Mouse (Mus musculus) adrenal gland, adult (tissue): ENCODE measurements around the gene Ptgs2.

Experiments
- DNase-seq, 2 experiments: peaks; one replicate each; pipeline ENCODE4 v3.0.0; 2022 to 2023; ENCODE audit warnings: low spot score in 1 of 2; ENCODE audit not compliant: inconsistent age in 2 of 2

The Ptgs2 gene

DNA sequence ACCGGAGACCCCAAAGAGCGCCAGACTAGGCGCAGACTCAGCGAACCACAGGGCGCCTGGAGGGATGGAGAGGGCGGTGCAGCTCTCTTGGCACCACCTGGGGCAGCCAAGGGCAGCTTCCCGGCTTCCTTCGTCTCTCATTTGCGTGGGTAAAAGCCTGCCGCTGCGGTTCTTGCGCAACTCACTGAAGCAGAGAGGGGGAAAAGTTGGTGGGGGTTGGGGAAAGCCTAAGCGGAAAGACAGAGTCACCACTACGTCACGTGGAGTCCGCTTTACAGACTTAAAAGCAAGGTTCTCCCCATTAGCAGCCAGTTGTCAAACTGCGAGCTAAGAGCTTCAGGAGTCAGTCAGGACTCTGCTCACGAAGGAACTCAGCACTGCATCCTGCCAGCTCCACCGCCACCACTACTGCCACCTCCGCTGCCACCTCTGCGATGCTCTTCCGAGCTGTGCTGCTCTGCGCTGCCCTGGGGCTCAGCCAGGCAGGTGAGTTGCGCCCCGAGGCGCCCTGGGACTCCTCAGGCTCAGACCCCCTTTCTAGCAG, at the start of gene Ptgs2:
TSS of gene Ptgs2 (plus strand) at position 242 of the 544 bp plus-strand sequence.
- peak; percentile 41 to 77 for DNase-seq

DNA sequence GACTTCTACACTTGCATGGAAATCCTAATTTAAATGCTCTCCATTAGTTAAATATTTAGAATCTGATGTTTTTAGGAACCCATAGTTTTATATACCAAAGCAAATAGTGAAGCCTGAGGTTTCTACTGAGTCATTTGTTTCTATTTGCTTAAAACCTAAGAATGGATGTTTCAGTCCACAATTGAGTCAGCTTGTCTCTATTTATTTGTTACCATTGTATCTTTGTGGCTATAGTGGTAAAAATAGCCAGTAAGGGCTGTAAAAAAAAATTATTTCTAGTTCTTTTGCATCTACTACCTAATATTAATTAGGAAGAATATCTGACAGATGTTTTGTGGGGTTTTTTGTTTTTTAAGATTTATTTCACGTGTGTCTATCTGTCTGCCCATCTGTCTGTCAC, 49.6 kb upstream of the Ptgs2 start:
- no peak for DNase-seq

DNA sequence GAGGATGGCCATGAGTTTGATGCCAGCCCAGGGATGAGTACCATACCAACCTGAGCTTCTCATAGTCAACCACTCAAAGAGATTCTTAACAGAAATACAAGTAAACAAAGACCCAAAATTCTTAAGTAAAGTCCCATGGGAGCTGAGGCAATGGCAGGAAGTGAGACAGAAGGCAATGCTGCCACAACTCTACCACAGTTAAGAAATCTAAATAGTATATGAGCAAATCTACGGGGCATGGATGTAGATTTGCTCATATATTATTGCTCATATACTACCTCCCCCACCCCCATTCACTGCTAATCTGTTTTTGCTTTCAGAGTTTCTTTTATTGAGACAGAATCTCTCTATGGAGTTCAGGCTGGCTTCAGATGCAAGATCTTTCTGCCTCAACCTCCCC, 34.1 kb upstream of the Ptgs2 start:
- no peak for DNase-seq

DNA sequence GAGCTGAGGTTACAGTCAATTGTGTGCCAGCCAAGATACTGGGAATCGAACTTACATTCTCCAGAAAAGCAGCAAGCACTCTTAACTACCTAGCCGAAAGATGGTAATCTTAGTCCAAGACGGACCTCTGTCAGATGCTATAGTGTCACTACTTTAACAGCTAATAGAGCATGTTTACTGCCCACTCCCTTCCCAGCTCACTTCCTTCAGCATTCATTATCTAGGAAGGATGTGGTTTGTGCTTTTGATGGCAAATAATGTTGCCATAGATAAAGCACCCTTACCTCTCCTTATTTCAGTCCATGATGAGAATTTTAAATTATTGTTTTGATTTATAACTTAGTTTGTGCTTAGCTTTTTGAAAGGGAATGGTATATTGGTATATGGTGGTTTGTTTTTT, 27.0 kb upstream of the Ptgs2 start:
- no peak for DNase-seq

DNA sequence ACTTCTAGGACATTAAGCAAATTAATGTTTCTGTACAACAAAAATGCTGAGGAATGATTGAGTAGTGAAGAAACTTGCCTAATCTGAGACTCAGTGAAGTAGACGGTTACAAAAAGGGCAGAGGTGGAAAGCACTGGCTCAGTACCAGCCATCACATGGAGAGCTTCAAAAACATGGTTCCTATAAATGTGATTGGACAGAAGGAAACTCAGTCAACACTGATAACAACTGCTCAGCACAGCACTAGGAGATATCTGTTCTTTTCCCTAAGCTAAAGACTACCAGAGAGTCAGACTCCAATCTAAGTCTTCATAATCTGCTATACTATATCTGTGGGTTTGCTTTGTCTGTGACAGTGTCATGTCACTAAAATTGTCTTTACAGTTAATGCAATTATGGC, 25.2 kb upstream of the Ptgs2 start:
- no peak for DNase-seq

DNA sequence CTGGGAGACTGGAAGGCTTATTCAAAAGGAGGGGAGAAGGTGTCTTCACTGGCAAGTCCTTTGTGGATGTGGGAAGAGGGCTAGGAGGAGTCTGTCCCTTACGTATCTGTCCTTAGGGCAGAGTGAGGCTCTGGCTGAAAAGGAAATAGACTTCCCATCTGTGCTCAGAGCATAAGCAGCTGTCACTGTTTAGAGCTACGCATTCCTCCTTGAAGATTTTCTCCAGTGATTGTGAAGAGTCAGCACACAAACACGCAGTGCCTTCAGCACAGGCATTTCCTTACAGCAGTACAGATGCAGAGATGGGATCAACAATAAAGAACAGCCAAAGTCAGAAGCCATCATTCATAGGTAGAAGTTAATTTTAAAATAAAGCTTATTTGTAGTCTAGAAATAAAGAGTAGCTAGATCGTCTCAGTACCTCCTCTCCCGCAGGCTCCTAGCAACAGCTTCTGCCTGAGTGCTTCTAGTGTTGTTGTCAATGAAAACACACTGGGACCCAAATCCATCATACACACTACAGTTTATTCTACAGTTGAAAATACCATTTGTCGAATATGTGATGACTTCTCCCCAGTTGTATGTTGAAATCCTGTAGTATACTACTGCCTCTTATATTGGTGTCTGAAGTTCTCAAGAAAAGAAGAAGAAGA, 10.7 kb upstream of the Ptgs2 start:
- DNase-seq, result no peak

DNA sequence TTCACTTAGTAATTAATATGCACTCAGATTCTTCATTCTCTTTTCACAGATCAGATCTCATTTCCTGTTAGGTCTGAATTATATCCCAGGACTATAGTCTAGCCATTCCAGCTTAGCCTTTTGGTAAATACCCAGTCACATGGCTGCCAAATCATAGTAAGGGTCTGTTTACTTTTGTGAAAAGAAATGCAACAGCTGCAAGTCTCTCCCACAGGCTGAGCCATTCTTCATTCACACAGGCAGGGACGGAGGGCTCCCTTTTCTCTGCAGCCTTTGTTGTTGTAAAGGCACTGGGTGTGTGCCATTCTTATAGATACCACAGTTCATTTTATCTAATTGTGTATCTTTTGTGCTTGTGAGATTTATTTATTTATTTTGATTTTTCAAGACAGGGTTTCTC, 9.6 kb upstream of the Ptgs2 start:
- no peak for DNase-seq

DNA sequence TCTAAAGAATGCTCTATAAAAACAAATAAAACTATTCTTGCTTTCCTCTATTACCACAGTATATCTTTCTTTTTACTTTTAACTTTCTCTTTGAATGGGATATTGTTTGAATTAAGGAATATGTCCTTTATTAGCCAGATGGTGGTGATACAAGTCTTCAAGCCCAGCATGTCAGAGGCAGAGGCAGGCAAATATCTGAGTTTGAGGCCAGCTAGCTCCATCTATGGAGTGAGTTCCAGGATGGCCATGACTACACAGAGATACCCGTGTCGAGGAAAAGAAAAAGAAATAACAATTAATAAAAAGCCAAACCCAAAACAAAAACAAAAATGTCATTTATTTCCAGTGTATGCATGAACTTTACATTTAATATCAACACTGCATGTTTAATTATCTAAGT, 2.8 kb upstream of the Ptgs2 start:
- DNase-seq, result no peak

DNA sequence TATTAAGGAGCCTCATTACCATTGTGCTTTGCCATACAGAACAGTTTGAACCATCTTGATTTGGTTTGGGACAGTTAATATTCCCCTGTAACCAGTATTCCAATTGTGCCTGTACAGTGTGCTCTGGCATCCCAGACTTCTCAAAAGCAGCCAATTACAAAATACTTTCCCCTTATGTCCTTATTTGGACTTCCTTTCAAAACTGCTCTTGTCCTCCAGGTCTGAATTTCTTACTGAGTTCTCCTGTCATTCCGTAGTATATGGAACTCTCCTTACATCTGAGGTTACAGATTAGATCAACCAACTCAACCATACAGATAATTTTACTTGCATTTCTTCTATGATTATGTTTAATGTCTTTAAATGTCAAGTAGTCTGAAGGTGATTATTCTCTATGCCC, 2.1 kb upstream of the Ptgs2 start:
- DNase-seq, result no peak

DNA sequence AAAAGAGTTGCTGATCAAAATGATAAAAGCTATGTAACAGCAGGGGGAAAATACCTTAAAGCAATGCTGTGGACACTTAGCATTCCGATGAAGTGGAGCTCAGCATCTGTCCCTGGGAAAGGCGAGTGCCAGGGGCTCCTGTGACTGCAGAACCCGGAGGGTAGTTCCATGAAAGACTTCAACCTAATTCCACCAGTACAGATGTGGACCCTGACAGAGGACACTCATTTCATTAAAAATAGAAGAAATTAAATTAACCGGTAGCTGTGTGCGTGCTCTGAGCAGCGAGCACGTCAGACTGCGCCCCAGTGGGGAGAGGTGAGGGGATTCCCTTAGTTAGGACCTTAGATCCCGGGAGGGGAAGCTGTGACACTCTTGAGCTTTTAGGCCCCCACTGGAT, 457 bp upstream of the Ptgs2 start:
- DNase-seq, result no peak

DNA sequence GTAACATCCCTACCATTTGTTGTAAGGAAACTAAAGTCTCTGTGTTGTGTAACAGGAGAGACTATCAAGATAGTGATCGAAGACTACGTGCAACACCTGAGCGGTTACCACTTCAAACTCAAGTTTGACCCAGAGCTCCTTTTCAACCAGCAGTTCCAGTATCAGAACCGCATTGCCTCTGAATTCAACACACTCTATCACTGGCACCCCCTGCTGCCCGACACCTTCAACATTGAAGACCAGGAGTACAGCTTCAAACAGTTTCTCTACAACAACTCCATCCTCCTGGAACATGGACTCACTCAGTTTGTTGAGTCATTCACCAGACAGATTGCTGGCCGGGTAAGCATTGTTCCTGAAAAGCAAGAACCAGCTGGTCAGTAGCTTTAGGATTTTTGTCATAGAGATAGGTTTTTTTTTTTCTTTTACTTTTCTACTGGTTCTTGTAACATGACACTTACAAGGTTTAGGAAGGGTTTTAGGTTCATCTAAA, 4.4 kb downstream of the Ptgs2 start:
- DNase-seq, result no peak

DNA sequence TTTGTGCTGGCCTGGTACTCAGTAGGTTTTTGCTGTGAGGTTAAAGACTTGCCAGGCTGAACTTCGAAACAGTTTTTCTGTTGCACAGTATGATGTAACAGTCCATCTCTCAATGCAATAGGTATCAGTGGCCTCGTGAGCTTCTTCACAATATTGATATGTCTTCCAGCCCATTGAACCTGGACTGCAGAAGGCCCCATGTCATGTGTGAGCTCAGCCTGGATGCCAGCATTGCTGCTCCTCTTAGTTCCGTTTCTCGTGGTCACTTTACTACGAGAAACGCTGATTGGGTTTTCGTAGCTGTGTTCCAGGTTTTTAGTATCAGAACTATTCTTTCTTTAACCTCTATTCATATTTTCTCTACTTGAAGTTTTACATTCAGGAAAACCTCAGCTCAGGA, 6.9 kb downstream of the Ptgs2 start:
- no peak for DNase-seq

DNA sequence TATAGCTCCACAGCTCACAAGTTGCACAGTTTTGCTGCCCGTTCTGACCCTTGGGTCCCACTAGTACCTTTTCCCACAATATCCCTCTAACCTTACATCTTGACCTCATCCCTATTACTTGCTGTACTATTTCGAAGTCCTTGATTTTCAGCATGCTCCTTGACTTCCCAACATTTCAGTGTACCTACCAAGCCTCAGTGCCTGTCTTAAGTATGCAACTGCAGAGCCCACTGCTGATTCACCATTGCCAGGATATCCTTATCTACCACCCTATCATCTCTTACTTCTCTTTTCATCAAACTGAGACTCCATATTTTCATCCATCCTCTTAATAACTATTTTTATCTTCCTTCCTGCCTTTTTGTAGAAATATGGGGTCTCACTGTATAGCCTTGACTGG, 9.8 kb downstream of the Ptgs2 start:
- no peak for DNase-seq

DNA sequence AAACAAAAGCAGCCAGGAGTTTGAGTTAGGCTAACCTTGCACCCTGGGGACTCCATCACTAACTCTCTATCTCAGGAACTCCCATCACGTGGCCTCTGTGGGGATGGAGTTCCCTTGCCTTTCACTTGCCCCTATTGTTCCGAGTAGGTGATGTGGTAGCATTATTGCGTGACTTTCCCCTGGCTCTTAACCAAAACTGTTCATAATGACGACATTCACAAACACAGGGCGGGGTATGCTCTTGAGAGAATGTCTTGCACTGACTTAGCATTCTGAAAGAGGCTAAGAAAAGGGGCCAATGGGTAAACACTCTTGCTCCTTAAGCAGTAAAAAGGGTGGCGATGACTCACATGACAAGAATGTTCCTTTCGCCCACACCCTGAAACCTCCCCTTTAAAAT, 15.5 kb downstream of the Ptgs2 start:
- no peak for DNase-seq

DNA sequence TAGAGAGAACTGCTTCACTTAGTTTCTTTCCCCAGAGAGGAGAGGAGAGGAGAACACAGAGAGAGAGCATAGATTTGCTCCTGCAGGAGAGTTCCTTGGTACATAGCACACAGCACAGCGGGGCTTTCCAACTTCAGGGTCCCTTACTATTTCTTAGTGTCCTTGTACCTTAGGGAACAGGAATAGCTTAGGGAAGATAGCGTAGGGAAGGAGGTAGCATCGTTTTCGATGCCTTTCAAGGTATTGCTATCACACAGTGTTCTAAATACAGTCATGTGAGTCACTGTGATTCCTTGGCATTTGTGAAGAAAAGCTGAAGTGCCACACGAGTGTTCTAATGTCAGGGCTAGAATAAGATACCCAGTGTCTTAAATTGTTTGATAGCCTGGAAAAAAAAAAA, 18.5 kb downstream of the Ptgs2 start:
- peak in 1 of 2 experiments; percentile 51 for DNase-seq

DNA sequence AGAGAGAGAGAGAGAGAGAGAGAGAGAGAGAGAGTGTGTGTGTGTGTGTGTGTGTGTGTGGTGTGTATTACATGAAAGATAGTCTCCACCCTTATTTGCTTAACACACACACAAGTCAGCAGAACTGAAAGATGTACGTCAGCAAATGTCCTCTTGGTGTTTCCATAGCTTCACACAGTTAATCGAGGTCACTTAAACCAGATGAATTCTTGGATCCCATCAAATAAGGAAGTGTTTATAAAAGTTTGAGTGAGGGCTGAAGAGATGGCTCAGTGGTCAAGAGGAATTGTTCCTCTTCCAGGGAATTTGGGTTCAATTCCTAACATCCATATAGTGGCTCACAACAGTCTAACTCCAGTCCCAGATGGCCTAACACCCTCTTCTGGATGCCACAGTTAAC, 25.7 kb downstream of the Ptgs2 start:
- no peak for DNase-seq

DNA sequence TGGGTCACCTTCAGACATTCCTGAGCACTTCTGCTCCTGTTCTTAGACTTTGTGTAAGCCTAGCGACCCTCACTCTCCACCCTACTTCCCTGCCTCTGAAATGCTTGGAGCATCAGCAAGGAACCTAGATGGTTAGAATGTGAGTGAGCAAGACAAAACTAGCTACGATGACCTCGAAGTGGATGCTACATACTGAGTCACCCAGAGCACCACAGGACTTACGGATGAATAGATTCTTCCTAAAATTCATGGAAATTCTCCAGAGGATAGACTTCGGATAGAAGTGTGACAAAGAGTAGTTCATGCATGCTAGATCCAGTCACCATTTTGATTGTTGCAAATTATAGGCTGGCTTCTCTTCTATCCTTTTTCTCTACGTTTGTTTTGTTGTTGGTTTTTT, 30.2 kb downstream of the Ptgs2 start:
- DNase-seq, result no peak

DNA sequence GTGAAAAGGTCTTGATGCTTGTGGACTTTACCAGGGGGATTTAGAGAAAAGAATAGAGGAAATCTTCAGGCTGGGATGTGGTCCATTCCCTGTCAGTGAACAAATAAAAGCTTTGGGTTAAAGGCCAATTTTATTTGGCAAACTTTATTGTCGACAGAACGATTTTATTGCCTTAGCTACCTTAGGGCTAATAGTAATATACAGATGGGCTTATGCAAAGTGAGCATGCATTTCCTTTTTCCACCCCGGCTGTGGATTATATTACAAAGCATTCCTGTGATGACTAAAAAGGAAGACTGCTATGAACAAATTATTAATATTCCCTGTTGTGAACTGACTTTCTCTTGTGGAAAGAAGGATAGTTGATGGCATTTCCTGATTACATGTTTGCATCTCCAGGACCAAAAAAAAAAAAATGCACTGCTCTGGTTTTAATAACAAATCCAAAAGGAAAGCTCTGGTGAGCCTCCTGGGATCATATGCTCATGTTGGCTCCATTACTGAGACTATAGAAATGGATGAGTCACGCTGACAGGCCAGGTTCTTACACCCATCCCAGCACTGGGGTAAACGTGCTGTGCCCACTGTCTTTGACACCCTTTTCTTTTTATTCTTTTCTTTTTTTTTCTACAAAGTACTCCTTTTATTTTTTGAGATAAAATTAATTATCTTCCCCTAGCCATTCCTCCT, 30.9 kb downstream of the Ptgs2 start:
- no peak for DNase-seq

DNA sequence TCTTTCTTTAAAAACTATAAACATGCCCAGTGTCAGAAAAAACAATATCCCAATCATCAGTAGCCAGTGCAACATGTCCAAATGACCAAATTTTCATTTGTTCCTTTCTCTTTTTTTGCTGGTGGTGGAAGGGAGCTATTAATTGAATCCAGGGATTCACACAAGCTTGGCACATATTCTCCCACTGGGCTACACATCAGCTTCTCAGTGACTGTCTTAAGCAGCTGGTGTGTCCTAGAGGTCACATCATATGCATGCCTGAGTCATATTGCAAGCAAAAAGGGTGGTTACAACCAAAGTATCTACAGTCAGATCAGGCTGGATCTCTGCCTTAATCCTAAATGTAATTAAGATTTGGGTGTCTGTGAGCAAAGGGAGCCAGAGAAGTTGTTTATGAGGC, 35.5 kb downstream of the Ptgs2 start:
- no peak for DNase-seq

DNA sequence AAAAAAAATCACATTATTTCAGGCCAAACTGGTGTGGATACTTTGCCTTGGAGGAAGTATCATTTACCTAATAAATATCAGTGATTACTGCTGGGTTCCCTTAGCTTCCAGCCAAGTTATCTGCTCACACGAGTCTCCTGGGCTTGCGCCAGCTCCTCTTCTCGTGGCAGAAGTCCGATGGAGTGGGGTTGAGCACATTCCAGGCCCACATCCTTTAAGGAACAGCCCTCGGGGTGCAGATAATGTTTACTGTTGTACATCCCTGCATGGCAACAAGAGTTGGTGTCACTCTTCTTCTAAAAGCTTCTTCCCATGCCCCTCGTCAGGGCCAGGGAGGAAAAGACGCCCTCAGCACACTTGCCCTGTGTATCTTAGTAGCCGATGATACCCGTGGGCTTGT, 39.9 kb downstream of the Ptgs2 start:
- no peak for DNase-seq

DNA sequence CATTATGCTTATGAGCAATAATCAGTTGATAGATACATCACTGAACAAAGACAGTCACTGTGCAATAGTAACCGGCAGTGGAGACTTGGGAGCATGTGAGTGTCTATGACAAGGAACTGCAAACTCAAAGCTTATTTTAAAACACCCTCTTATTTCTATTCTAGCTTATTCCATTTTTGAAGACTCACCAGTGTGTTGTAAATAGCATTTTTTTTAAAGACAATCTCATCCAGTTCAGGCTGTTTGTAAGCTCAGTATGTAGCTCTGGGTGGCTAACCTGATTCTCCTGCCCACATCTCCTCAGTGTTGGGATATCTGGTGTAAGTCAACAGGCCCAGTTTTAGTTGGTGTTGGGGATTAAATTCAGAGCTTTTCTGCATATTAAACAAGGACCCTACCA, 42.1 kb downstream of the Ptgs2 start:
- no peak for DNase-seq

DNA sequence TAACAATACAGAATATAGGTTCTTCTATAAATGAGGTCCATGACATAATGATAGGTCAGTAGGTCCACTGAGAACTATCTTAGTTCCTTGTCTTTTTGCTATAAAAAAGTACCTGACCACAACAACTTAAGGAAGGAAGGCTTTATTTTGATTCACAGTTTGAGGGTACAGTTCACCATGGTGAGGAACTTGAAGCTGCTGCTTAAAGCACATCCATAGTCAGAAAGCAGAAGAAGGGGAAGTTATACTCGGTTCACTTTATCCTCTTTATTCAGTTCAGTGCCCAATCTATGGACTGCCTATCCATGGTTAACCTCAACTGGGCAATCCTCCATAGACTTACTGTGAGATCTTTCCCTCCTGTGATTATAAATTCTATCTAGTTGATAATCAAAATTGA, 43.7 kb downstream of the Ptgs2 start:
- no peak for DNase-seq

DNA sequence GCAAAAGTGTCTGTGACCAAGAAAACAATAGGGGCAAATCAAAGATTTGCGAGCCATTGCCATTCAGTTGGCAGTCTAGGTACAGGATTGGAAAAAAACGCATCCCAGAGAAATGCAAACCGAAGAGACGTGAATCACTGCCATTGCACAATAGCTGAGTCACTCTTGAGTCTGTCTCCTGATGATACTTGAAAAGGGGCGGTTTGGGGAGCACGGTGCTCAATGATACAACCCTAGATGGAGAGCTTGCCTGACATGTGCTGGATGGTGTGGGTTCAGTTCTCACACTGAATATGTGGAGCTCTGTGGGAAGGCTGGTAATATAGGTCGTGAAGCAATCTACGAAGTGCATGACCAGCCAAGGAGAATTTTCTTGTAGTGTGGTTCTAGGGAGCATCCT, 45.2 kb downstream of the Ptgs2 start:
- peak; percentile 58 to 89 for DNase-seq
